Mouse (Mus musculus): Measurements from ENCODE around the gene Adcy5. TPM values are rescaled to one million over a fixed set of nuclear protein-coding genes. Genes with fewer than 3 reads are reported as not detected.

Adcy5 gene
- polyA plus RNA-seq, 2 experiments = 2.5 to 10.1 TPM

DNA sequence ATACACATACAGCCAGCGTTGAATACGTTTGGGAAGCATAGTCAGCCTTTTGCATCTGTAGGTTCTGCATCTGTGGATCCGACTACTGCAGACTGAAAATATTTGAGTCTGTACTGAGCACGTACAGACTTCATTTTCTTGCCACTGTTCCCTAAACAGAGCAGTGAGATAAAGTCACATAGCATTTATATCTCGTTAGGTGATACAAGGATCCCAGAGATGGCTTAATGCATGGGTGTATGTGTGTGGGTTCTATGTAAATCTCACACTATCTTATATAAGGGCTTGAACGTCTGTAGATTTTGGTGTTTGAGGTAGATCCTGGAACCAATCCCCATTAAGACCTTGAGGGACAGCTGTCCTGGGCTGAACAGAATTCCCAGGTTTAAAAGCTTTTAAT is 10.7 kb downstream of the Adcy5 start:
- Histone ChIP-seq H3K4me1 (ENCODE audit: control insufficient read depth, insufficient read depth, low read length) (peaks cover 10% of the 10 kb centered on the region; the same call in 1 of the 2 replicates), H3K9me3 (ENCODE audit: control insufficient read depth, low read length) (no peaks in the 10 kb centered on the region), H3K4me3 (replicated peaks; ENCODE audit: low read length) (no peak overlapping the region), H3K27ac (replicated peaks; ENCODE audit: low read depth, low read length) (no peak overlapping the region), H3K9ac (ENCODE audit: low read depth, low read length, severe bottlenecking) (no peak overlapping the region), H3K4me2 (replicated peaks; ENCODE audit: low read depth, low read length, severe bottlenecking) (no peak overlapping the region), H3K27me3 (ENCODE audit: control insufficient read depth, insufficient read depth, low read length) (no peaks in the 10 kb centered on the region), H3K36me3 (ENCODE audit: control insufficient read depth, insufficient read depth, low read length) (0 out of 2 replicates have a peak, but pooled peaks cover 3% of the 10 kb centered on the region)
- DNase-seq (ENCODE audit: low spot score) = no peak
- no peak for TF ChIP-seq POLR2A (IDR thresholded peaks at IDR 0.05; ENCODE audit: borderline replicate concordance, extremely low read depth, insufficient read depth, insufficient read length)
- 79% methylated on average over 6 of the region's 6 CpGs for WGBS
- no peak for ATAC-seq (ENCODE audit: low FRiP score, low read depth)

DNA sequence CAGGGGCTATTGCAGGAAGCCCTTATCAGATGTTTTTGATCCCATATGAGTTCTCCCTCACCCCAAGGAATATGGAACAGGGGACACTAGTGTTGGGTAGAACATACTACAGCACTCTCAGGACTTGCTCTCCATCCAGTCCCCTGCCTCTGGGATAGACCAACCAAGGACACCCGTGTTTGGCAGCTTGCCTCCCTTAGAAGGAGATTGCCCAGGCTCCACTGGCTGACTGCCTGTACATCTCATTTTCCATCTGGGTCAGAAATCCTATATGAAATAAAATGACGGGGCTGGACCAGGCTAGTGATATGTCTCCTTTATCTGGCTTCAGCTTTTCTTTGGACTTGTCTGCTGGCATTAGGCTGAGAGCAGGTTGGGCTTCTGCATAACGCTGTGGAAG is 11.1 kb downstream of the Adcy5 start:
- Histone ChIP-seq H3K27ac (replicated peaks; ENCODE audit: low read depth, low read length) (no peak overlapping the region), H3K4me1 (ENCODE audit: control insufficient read depth, insufficient read depth, low read length) (peaks cover 10% of the 10 kb centered on the region; the same call in 1 of the 2 replicates), H3K4me3 (replicated peaks; ENCODE audit: low read length) (no peak overlapping the region), H3K4me2 (replicated peaks; ENCODE audit: low read depth, low read length, severe bottlenecking) (no peak overlapping the region), H3K27me3 (ENCODE audit: control insufficient read depth, insufficient read depth, low read length) (no peaks in the 10 kb centered on the region), H3K9ac (ENCODE audit: low read depth, low read length, severe bottlenecking) (no peak overlapping the region), H3K9me3 (ENCODE audit: control insufficient read depth, low read length) (no peaks in the 10 kb centered on the region), H3K36me3 (ENCODE audit: control insufficient read depth, insufficient read depth, low read length) (0 out of 2 replicates have a peak, but pooled peaks cover 3% of the 10 kb centered on the region)
- no peak for TF ChIP-seq POLR2A (IDR thresholded peaks at IDR 0.05; ENCODE audit: borderline replicate concordance, extremely low read depth, insufficient read depth, insufficient read length)
- ATAC-seq (ENCODE audit: low FRiP score, low read depth) (no peak), DNase-seq (ENCODE audit: low spot score) (no peak)
- 71% methylated on average over 3 of the region's 3 CpGs for WGBS

- no peak overlapping the region for H3K4me2 ChIP-seq (replicated peaks; ENCODE audit: low read depth, low read length, severe bottlenecking)
- TF ChIP-seq POLR2A (IDR thresholded peaks at IDR 0.05; ENCODE audit: borderline replicate concordance, extremely low read depth, insufficient read depth, insufficient read length) = no peak
- peaks cover 8% of the 10 kb centered on the region for H3K4me1 ChIP-seq (ENCODE audit: control insufficient read depth, insufficient read depth, low read length)
- no peaks in the 10 kb centered on the region for H3K9me3 ChIP-seq (ENCODE audit: control insufficient read depth, low read length)
- DNase-seq (ENCODE audit: low spot score) = no peak
- no peak overlapping the region for H3K9ac ChIP-seq (ENCODE audit: low read depth, low read length, severe bottlenecking)
- no peaks in the 10 kb centered on the region for H3K27me3 ChIP-seq (ENCODE audit: control insufficient read depth, insufficient read depth, low read length)
- H3K36me3 ChIP-seq (ENCODE audit: control insufficient read depth, insufficient read depth, low read length) = 0 out of 2 replicates have a peak, but pooled peaks cover 3% of the 10 kb centered on the region
- 52% methylated on average over 7 of the region's 7 CpGs for WGBS
- no peak overlapping the region for H3K27ac ChIP-seq (replicated peaks; ENCODE audit: low read depth, low read length)
- H3K4me3 ChIP-seq (replicated peaks; ENCODE audit: low read length) = no peak overlapping the region
- ATAC-seq (ENCODE audit: low FRiP score, low read depth) = no peak
These were observed 14.8 kb downstream of the Adcy5 start for GRCm38 (mm10) chr16:35169431-35169830.

- peaks cover 2% of the 10 kb centered on the region; the same call in 1 of the 2 replicates for H3K4me1 ChIP-seq (ENCODE audit: control insufficient read depth, insufficient read depth, low read length)
- H3K9me3 ChIP-seq (ENCODE audit: control insufficient read depth, low read length) = no peaks in the 10 kb centered on the region
- no peak overlapping the region for H3K4me2 ChIP-seq (replicated peaks; ENCODE audit: low read depth, low read length, severe bottlenecking)
- H3K4me3 ChIP-seq (replicated peaks; ENCODE audit: low read length) = no peak overlapping the region
- no peak overlapping the region for H3K27ac ChIP-seq (replicated peaks; ENCODE audit: low read depth, low read length)
- DNase-seq (ENCODE audit: low spot score) = no peak
- H3K27me3 ChIP-seq (ENCODE audit: control insufficient read depth, insufficient read depth, low read length) = no peaks in the 10 kb centered on the region
- TF ChIP-seq POLR2A (IDR thresholded peaks at IDR 0.05; ENCODE audit: borderline replicate concordance, extremely low read depth, insufficient read depth, insufficient read length) = no peak
- no peak overlapping the region for H3K9ac ChIP-seq (ENCODE audit: low read depth, low read length, severe bottlenecking)
- 85% methylated on average over 5 of the region's 5 CpGs for WGBS
- 0 out of 2 replicates have a peak, but pooled peaks cover 3% of the 10 kb centered on the region for H3K36me3 ChIP-seq (ENCODE audit: control insufficient read depth, insufficient read depth, low read length)
- ATAC-seq (ENCODE audit: low FRiP score, low read depth) = no peak
These were observed 17.5 kb downstream of the Adcy5 start for GRCm38 (mm10) chr16:35172195-35172594.

GRCm38 (mm10) chr16:35178516-35178915 is 23.8 kb downstream of the Adcy5 start:
- peaks cover 7% of the 10 kb centered on the region for H3K4me1 ChIP-seq (ENCODE audit: control insufficient read depth, insufficient read depth, low read length)
- no peak for TF ChIP-seq POLR2A (IDR thresholded peaks at IDR 0.05; ENCODE audit: borderline replicate concordance, extremely low read depth, insufficient read depth, insufficient read length)
- no peaks in the 10 kb centered on the region for H3K27me3 ChIP-seq (ENCODE audit: control insufficient read depth, insufficient read depth, low read length)
- 69% methylated on average over 3 of the region's 3 CpGs for WGBS
- no peak for DNase-seq (ENCODE audit: low spot score)
- no peak overlapping the region for H3K9ac ChIP-seq (ENCODE audit: low read depth, low read length, severe bottlenecking)
- no peak overlapping the region for H3K4me3 ChIP-seq (replicated peaks; ENCODE audit: low read length)
- H3K36me3 ChIP-seq (ENCODE audit: control insufficient read depth, insufficient read depth, low read length) = no peaks in the 10 kb centered on the region
- H3K27ac ChIP-seq (replicated peaks; ENCODE audit: low read depth, low read length) = no peak overlapping the region
- no peaks in the 10 kb centered on the region for H3K9me3 ChIP-seq (ENCODE audit: control insufficient read depth, low read length)
- ATAC-seq (ENCODE audit: low FRiP score, low read depth) = no peak
- no peak overlapping the region for H3K4me2 ChIP-seq (replicated peaks; ENCODE audit: low read depth, low read length, severe bottlenecking)

DNA sequence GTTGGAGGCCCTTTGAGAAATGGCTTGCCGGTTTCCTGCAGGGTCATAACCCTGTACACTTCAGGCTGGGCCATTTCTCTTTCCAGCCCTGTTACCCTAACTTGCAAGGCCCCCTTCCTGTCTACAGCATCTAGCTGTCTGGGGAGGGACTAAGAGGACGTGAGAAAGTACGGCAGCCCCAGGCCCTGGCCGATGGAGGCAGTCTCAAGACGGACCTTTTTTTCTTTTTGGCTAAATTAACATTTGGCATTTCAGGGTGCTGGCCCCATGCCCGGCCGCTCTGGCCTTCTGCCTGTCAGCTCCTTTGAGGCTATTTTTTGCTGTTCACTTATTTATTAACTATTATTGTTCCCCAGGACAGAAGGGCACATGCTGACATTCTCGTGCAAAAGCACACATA is 24.4 kb downstream of the Adcy5 start:
- ATAC-seq (ENCODE audit: low FRiP score, low read depth) (no peak), DNase-seq (ENCODE audit: low spot score) (no peak)
- H3K36me3 ChIP-seq (ENCODE audit: control insufficient read depth, insufficient read depth, low read length) = no peaks in the 10 kb centered on the region
- no peak overlapping the region for H3K4me2 ChIP-seq (replicated peaks; ENCODE audit: low read depth, low read length, severe bottlenecking)
- H3K4me1 ChIP-seq (ENCODE audit: control insufficient read depth, insufficient read depth, low read length) = peaks cover 7% of the 10 kb centered on the region
- H3K4me3 ChIP-seq (replicated peaks; ENCODE audit: low read length) = no peak overlapping the region
- no peak overlapping the region for H3K27ac ChIP-seq (replicated peaks; ENCODE audit: low read depth, low read length)
- TF ChIP-seq POLR2A (IDR thresholded peaks at IDR 0.05; ENCODE audit: borderline replicate concordance, extremely low read depth, insufficient read depth, insufficient read length) = no peak
- no peaks in the 10 kb centered on the region for H3K9me3 ChIP-seq (ENCODE audit: control insufficient read depth, low read length)
- no peaks in the 10 kb centered on the region for H3K27me3 ChIP-seq (ENCODE audit: control insufficient read depth, insufficient read depth, low read length)
- 54% methylated on average over 8 of the region's 8 CpGs for WGBS
- H3K9ac ChIP-seq (ENCODE audit: low read depth, low read length, severe bottlenecking) = no peak overlapping the region
